27 mouse cellular contexts compared by ENCODE assay signal in the genomic region with DNA sequence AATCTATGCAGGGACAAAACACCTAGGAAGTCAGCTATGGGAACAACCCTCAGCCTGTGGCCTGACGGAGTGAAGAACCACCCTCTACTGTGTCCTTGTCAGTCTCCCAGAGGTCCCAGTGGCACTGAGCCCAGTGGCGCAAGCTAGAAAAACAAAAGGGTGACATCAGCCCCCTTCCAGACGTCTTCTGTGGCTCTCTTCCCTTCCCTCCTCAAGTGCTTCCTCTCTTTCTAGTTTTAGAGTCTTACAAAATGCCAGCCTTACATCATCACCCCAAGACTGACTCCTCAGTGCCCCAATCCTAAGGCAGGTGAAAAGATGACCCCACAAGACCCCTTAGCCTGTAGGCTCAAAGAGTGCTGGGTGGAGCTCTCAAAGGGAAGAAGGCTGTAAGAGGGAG. TPM values are rescaled to one million over a fixed set of nuclear protein-coding genes. Genes with fewer than 3 reads are reported as not detected.
"Had no signal": no experiment of that assay in that cellular context is flagged by ENCODE, and none has a peak within 500 bp of the region (broad histone marks: within the 10 kb centered on the region; RNA-seq: fewer than 3 reads in every experiment).

No protein-coding gene starts in this region.

- H3K9ac ChIP-seq: liver, postnatal 0 days; lung, embryonic 15.5 days; midbrain, embryonic 12.5 days; neural tube, embryonic 13.5 days; neural tube, embryonic 15.5 days had no signal

- H3K4me2 ChIP-seq: lung, embryonic 15.5 days; midbrain, embryonic 12.5 days; neural tube, embryonic 13.5 days; neural tube, embryonic 15.5 days had no signal

- H3K9me3 ChIP-seq: lung, embryonic 15.5 days; midbrain, embryonic 10.5 days; midbrain, embryonic 12.5 days; neural tube, embryonic 13.5 days; neural tube, embryonic 15.5 days had no signal

- H3K27ac ChIP-seq: lung, embryonic 15.5 days; macrophage; midbrain, embryonic 12.5 days; neural tube, embryonic 13.5 days had no signal

- ATAC-seq: liver, postnatal 0 days; lung, postnatal 0 days; midbrain, embryonic 16.5 days had no signal

- DNase-seq: liver, postnatal 0 days; lung, adult 2 months; lung, postnatal 14 days; lung, postnatal 36 days; midbrain, embryonic 14.5 days; right cerebral cortex, adult 18-20 months; right cerebral cortex, postnatal 25 days; right cerebral cortex, postnatal 4 days; spleen, adult 18-20 months; thymus, adult 18-20 months; thymus, postnatal 14 days; thymus, postnatal 36 days had no signal

- H3K4me1 ChIP-seq: lung, embryonic 15.5 days had no signal

- H3K36me3 ChIP-seq: lung, embryonic 15.5 days; midbrain, embryonic 10.5 days; midbrain, embryonic 12.5 days; neural tube, embryonic 13.5 days; neural tube, embryonic 15.5 days had no signal

- H3K4me3 ChIP-seq: lung, embryonic 15.5 days; midbrain, embryonic 10.5 days; midbrain, embryonic 12.5 days; myocyte; neural tube, embryonic 13.5 days; neural tube, embryonic 15.5 days had no signal

RNA-seq across cellular contexts. Expression of a gene that starts 20.1 kb away (rescaled TPM):
- total RNA-seq: megakaryocyte, adult 5-6 weeks; megakaryocyte-erythroid progenitor cell, adult 5-6 weeks had no signal
- polyA plus RNA-seq: liver, postnatal 0 days; lung, adult 2 months; lung, embryonic 15.5 days; lung, postnatal 0 days; myocyte; small intestine, adult 2 months; stomach, embryonic 14.5 days; stomach, embryonic 16.5 days; thymus, postnatal 0 days had no signal
